Mouse (Mus musculus) embryonic fibroblast, embryonic 13.5 days (primary cell): ENCODE measurements around the gene 1810010H24Rik.

Experiments
- CTCF ChIP-seq: IDR thresholded peaks from 2 replicates; pipeline ENCODE4 v1.5.1; 2011; ENCODE audit warnings: mild to moderate bottlenecking, control low read depth, low read length, moderate library complexity, borderline replicate concordance; ENCODE audit not compliant: insufficient read depth
- POLR2A ChIP-seq: IDR thresholded peaks from 2 replicates; pipeline ENCODE4 v1.6.1; 2011; ENCODE audit warnings: low read depth, mild to moderate bottlenecking, control low read depth, low read length, moderate library complexity

GRCm38 (mm10) chr11:106981787-106982186, 43.7 kb upstream of the 1810010H24Rik start:
- TF ChIP-seq CTCF: no peak
- no peak for TF ChIP-seq POLR2A
